Mouse (Mus musculus) lung, postnatal 0 days (tissue): ENCODE measurements around the gene Cd59a.

Experiments used
- CTCF ChIP-seq: IDR thresholded peaks from 2 replicates; pipeline ENCODE4 v1.5.1; 2016; ENCODE audit warnings: antibody characterized with exemption, mild to moderate bottlenecking
- EP300 ChIP-seq: IDR thresholded peaks from 2 replicates; pipeline ENCODE4 v1.6.1; 2016; ENCODE audit warnings: antibody characterized with exemption, mild to moderate bottlenecking, control low read depth

- TF ChIP-seq CTCF (no peak), EP300 (no peak)
Observed at GRCm38 (mm10) chr2:104128803-104129531, 33.4 kb downstream of the Cd59a start.
